Mouse (Mus musculus) ES-Bruce4 (cell line): Measurements from ENCODE around the gene Apoc1.

Experiments used
- CTCF ChIP-seq: IDR thresholded peaks from one replicate; pipeline ENCODE4 v1.8.1; 2011; ENCODE audit warnings: low read depth, low read length
- POLR2A ChIP-seq: IDR thresholded peaks from one replicate; pipeline ENCODE4 v1.8.1; 2011; ENCODE audit warnings: low read length; ENCODE audit not compliant: insufficient read depth

DNA sequence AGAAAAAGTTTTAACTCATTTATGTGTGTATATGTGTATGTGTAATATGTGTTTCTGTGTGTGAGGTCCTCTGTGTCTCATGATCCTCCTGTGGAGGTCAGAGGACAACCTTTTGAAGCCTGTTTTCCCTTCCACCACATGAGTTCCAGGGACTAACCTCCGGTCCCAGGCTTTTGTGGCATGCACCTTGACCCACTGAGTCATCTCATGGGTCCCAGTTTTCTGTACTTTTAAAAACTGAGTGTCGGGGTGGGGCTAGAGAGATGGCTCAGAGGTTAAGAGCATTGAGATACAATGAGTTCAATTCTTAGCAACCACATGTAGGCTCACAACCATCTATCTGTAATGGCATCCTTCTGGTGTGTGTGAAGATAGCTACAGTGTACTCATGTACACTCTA lies 11.8 kb downstream of the Apoc1 start:
- no peak for TF ChIP-seq CTCF
- TF ChIP-seq POLR2A = no peak
